Mouse (Mus musculus): ENCODE results near the gene Yeats4.

Gene Yeats4

GRCm38 (mm10) chr10:117203558-117203981 is 20.7 kb downstream of the Yeats4 start:
- intact Hi-C loops (cut with DNase I) = loop anchor here (10.0 kb wide), 2 partner anchors 119 to 259 kb away; no protein-coding TSS in a partner anchor

- intact Hi-C loops (cut with DNase I) = loop anchor here (10.0 kb wide), 2 partner anchors 118 to 258 kb away; no protein-coding TSS in a partner anchor
Measured at GRCm38 (mm10) chr10:117202981-117203557, 21.2 kb downstream of the Yeats4 start.

- intact Hi-C loops (cut with DNase I) = loop anchor here (10.0 kb wide), 2 partner anchors 115 to 255 kb away; no protein-coding TSS in a partner anchor
Measured at GRCm38 (mm10) chr10:117199701-117200100, 24.6 kb downstream of the Yeats4 start.

GRCm38 (mm10) chr10:117196696-117197095 is 27.6 kb downstream of the Yeats4 start:
- intact Hi-C loops (cut with DNase I) = no loop called here

GRCm38 (mm10) chr10:117195748-117196147 is 28.6 kb downstream of the Yeats4 start:
- intact Hi-C loops (cut with DNase I) = no loop called here

GRCm38 (mm10) chr10:117195005-117195404 is 29.3 kb downstream of the Yeats4 start:
- intact Hi-C loops (cut with DNase I) = no loop called here

GRCm38 (mm10) chr10:117193364-117193763 is 30.9 kb downstream of the Yeats4 start:
- intact Hi-C loops (cut with DNase I) = no loop called here

- intact Hi-C loops (cut with DNase I) = no loop called here
Measured at GRCm38 (mm10) chr10:117185399-117186089, 38.8 kb downstream of the Yeats4 start.

GRCm38 (mm10) chr10:117181098-117181497 is 43.2 kb downstream of the Yeats4 start:
- intact Hi-C loops (cut with DNase I) = no loop called here

GRCm38 (mm10) chr10:117174645-117175044 is 49.7 kb downstream of the Yeats4 start:
- intact Hi-C loops (cut with DNase I) = no loop called here

- intact Hi-C loops (cut with DNase I) = no loop called here
Measured at GRCm38 (mm10) chr10:117173566-117174438, 50.5 kb downstream of the Yeats4 start.

- intact Hi-C loops (cut with DNase I) = no loop called here
Measured at GRCm38 (mm10) chr10:117173111-117173510, 51.2 kb downstream of the Yeats4 start.

- intact Hi-C loops (cut with DNase I) = no loop called here
Measured at GRCm38 (mm10) chr10:117172069-117172468, 52.2 kb downstream of the Yeats4 start.

GRCm38 (mm10) chr10:117166785-117167425 is 57.4 kb downstream of the Yeats4 start:
- intact Hi-C loops (cut with DNase I) = no loop called here

Measured in adrenal gland (tissue).